Mouse (Mus musculus) hindbrain, postnatal 0 days (tissue): Measurements from ENCODE around the gene Lao1. TPM values are rescaled to one million over a fixed set of nuclear protein-coding genes. Genes with fewer than 3 reads are reported as not detected.
A peak's percentile ranks its signal among the peaks of the same experiment; 100 is the strongest.

Experiments used
- ATAC-seq: fragments of 200-750 bp; cut with Nextera tagmentation; 2 replicates; pipeline ENCODE4 v1.8.0; 2017; ENCODE audit warnings: mild to moderate bottlenecking, moderate TSS enrichment, moderate library complexity
- DNase-seq: peaks from one replicate; pipeline ENCODE4 v3.0.0-alpha.2; 2015; ENCODE audit warnings: low spot score
- H3K27ac ChIP-seq: fragments of 300-500 bp; sonication (generic); 2 replicates; pipeline ENCODE4 v1.5.1; 2014; ENCODE audit warnings: mild to moderate bottlenecking
- H3K27me3 ChIP-seq: fragments of 300-500 bp; sonication (generic); 2 replicates; pipeline ENCODE4 v1.6.1; 2014; ENCODE audit warnings: low read length, mixed read lengths; ENCODE audit not compliant: insufficient read depth
- H3K36me3 ChIP-seq: fragments of 300-500 bp; sonication (generic); 2 replicates; pipeline ENCODE4 v1.6.1; 2014; ENCODE audit warnings: low read length, mixed read lengths; ENCODE audit not compliant: insufficient read depth
- H3K4me1 ChIP-seq: fragments of 300-500 bp; sonication (generic); 2 replicates; pipeline ENCODE4 v1.6.1; 2014; ENCODE audit warnings: antibody characterized with exemption, low read length, mixed read lengths; ENCODE audit not compliant: insufficient read depth
- H3K4me2 ChIP-seq: fragments of 300-500 bp; sonication (generic); 2 replicates; pipeline ENCODE4 v1.6.1; 2014; ENCODE audit warnings: low read depth, mild to moderate bottlenecking, low read length, moderate library complexity, mixed read lengths
- H3K4me3 ChIP-seq: fragments of 300-500 bp; sonication (generic); 2 replicates; pipeline ENCODE4 v1.5.1; 2014; ENCODE audit warnings: low read length
- H3K9ac ChIP-seq: fragments of 300-500 bp; sonication (generic); replicated peaks from 2 replicates; pipeline ENCODE4 v1.6.1; 2014; ENCODE audit warnings: mild to moderate bottlenecking, low read length, moderate library complexity, mixed read lengths
- H3K9me3 ChIP-seq: fragments of 300-500 bp; sonication (generic); 2 replicates; pipeline ENCODE4 v1.6.1; 2016; ENCODE audit warnings: low read length, mixed read lengths
- CTCF ChIP-seq: IDR thresholded peaks from 2 replicates; pipeline ENCODE4 v1.5.1; 2016; ENCODE audit warnings: antibody characterized with exemption, control low read depth, low read depth
- WGBS: fragments of 180-500 bp; shearing (Covaris S2); extraction: QIAGEN DNeasy Blood & Tissue Kit; methylation state at CpG from one replicate; pipeline ENCODE4 v1.1.7; 2014; 5-methylcytosine and 5-hydroxymethylcytosine counted together
- polyA plus RNA-seq: library from polyadenylated mRNA; unstranded; fragments of >200 nt; fragmentation: Nextera tagmentation; extraction: Ambion mirVana; gene quantifications from 2 replicates; pipeline ENCODE4 v1.2.1, GENCODE M21; 2015
- total RNA-seq: library from RNA; depleted of rRNA; stranded (reverse); fragments of >200 nt; gene quantifications from 2 replicates; pipeline ENCODE4 v1.2.3, GENCODE M21; 2014

Lao1 gene
- total and polyA plus RNA-seq, 2 experiments from 2014 or later = 0.15 to 0.58 TPM

- Histone ChIP-seq H3K4me1 (no peaks in the 10 kb centered on the region), H3K9ac (no peak overlapping the region), H3K4me3 (no peak overlapping the region), H3K27me3 (no peaks in the 10 kb centered on the region), H3K27ac (no peak overlapping the region), H3K36me3 (no peaks in the 10 kb centered on the region), H3K4me2 (no peak overlapping the region), H3K9me3 (no peaks in the 10 kb centered on the region)
- ATAC-seq = no peak
- DNase-seq = no peak
- WGBS = 85% methylated on average over 4 of the region's 4 CpGs
- no peak for TF ChIP-seq CTCF
Observed at GRCm38 (mm10) chr4:118985291-118985690, 23.9 kb downstream of the Lao1 start.

GRCm38 (mm10) chr4:118988535-118988934 is 27.2 kb downstream of the Lao1 start:
- ATAC-seq (0 out of 2 replicates have a peak, but pooled peaks have one; percentile 40), DNase-seq (peak; percentile 51)
- no peak overlapping the region for H3K9ac ChIP-seq
- no peaks in the 10 kb centered on the region for H3K27me3 ChIP-seq
- H3K36me3 ChIP-seq = no peaks in the 10 kb centered on the region
- H3K27ac ChIP-seq = no peak overlapping the region
- H3K9me3 ChIP-seq = no peaks in the 10 kb centered on the region
- H3K4me3 ChIP-seq = no peak overlapping the region
- no peak overlapping the region for H3K4me2 ChIP-seq
- TF ChIP-seq CTCF = peak; percentile 74
- WGBS = 10% methylated on average over 3 of the region's 3 CpGs
- no peaks in the 10 kb centered on the region for H3K4me1 ChIP-seq

GRCm38 (mm10) chr4:118989331-118989730 is 28.0 kb downstream of the Lao1 start:
- WGBS = 29% methylated on average over 12 of the region's 12 CpGs
- Histone ChIP-seq H3K9ac (no peak overlapping the region), H3K36me3 (no peaks in the 10 kb centered on the region), H3K27ac (no peak overlapping the region), H3K4me2 (no peak overlapping the region), H3K4me3 (no peak overlapping the region), H3K4me1 (no peaks in the 10 kb centered on the region), H3K27me3 (no peaks in the 10 kb centered on the region), H3K9me3 (peaks cover 3% of the 10 kb centered on the region)
- ATAC-seq = no peak
- DNase-seq = no peak
- no peak for TF ChIP-seq CTCF

GRCm38 (mm10) chr4:118991797-118992196 is 30.4 kb downstream of the Lao1 start:
- WGBS = 35% methylated on average over 4 of the region's 4 CpGs
- no peak for ATAC-seq
- H3K4me1 ChIP-seq = no peaks in the 10 kb centered on the region
- no peak overlapping the region for H3K9ac ChIP-seq
- peaks cover 3% of the 10 kb centered on the region for H3K9me3 ChIP-seq
- H3K36me3 ChIP-seq = no peaks in the 10 kb centered on the region
- H3K4me3 ChIP-seq = no peak overlapping the region
- TF ChIP-seq CTCF = peak; percentile 65
- DNase-seq = peak; percentile 73
- H3K27ac ChIP-seq = no peak overlapping the region
- no peak overlapping the region for H3K4me2 ChIP-seq
- H3K27me3 ChIP-seq = no peaks in the 10 kb centered on the region

GRCm38 (mm10) chr4:118997127-118997542 is 35.8 kb downstream of the Lao1 start:
- H3K9me3 ChIP-seq = peaks cover 3% of the 10 kb centered on the region
- no peak for ATAC-seq
- 92% methylated on average over 14 of the region's 14 CpGs for WGBS
- no peak overlapping the region for H3K4me2 ChIP-seq
- H3K4me3 ChIP-seq = no peak overlapping the region
- no peak for TF ChIP-seq CTCF
- H3K27ac ChIP-seq = no peak overlapping the region
- no peaks in the 10 kb centered on the region for H3K27me3 ChIP-seq
- no peak for DNase-seq
- no peaks in the 10 kb centered on the region for H3K4me1 ChIP-seq
- no peaks in the 10 kb centered on the region for H3K36me3 ChIP-seq
- H3K9ac ChIP-seq = no peak overlapping the region

- DNase-seq = no peak
- Histone ChIP-seq H3K36me3 (no peaks in the 10 kb centered on the region), H3K9me3 (no peaks in the 10 kb centered on the region), H3K27me3 (no peaks in the 10 kb centered on the region), H3K4me2 (no peak overlapping the region), H3K9ac (no peak overlapping the region), H3K4me1 (no peaks in the 10 kb centered on the region), H3K4me3 (no peak overlapping the region), H3K27ac (no peak overlapping the region)
- no peak for ATAC-seq
- no peak; the same call in 1 of the 2 replicates for TF ChIP-seq CTCF
- 70% methylated on average over 19 of the region's 19 CpGs for WGBS
Observed at GRCm38 (mm10) chr4:118999691-119000486, 38.5 kb downstream of the Lao1 start.

- H3K4me2 ChIP-seq = no peak overlapping the region
- no peak overlapping the region for H3K9ac ChIP-seq
- 59% methylated on average over 10 of the region's 10 CpGs for WGBS
- DNase-seq (no peak), ATAC-seq (no peak)
- H3K27ac ChIP-seq = no peak overlapping the region
- no peaks in the 10 kb centered on the region for H3K27me3 ChIP-seq
- no peaks in the 10 kb centered on the region for H3K9me3 ChIP-seq
- no peaks in the 10 kb centered on the region for H3K36me3 ChIP-seq
- TF ChIP-seq CTCF = no peak
- no peaks in the 10 kb centered on the region for H3K4me1 ChIP-seq
- H3K4me3 ChIP-seq = no peak overlapping the region
Observed at GRCm38 (mm10) chr4:119001696-119002095, 40.3 kb downstream of the Lao1 start.
